Mouse (Mus musculus) heart, embryonic 10.5 days (tissue): Measurements from ENCODE around the gene Srrm2. TPM values are rescaled to one million over a fixed set of nuclear protein-coding genes. Genes with fewer than 3 reads are reported as not detected.

Experiments used
- DNase-seq: peaks from one replicate; pipeline ENCODE4 v3.0.0-alpha.2; 2017; ENCODE audit warnings: low spot score
- H3K27ac ChIP-seq: fragments of 300-500 bp; sonication (generic); 2 replicates; pipeline ENCODE4 v1.5.1; 2016; ENCODE audit warnings: mild to moderate bottlenecking
- H3K27me3 ChIP-seq: fragments of 300-500 bp; sonication (generic); 2 replicates; pipeline ENCODE4 v1.6.1; 2016; ENCODE audit warnings: mild to moderate bottlenecking; ENCODE audit not compliant: poor library complexity, insufficient read depth, severe bottlenecking
- H3K36me3 ChIP-seq: fragments of 300-500 bp; sonication (generic); 2 replicates; pipeline ENCODE4 v1.6.1; 2016; ENCODE audit warnings: mild to moderate bottlenecking, moderate library complexity
- H3K4me1 ChIP-seq: fragments of 300-500 bp; sonication (generic); 2 replicates; pipeline ENCODE4 v1.6.1; 2016; ENCODE audit warnings: mild to moderate bottlenecking
- H3K4me3 ChIP-seq: fragments of 300-500 bp; sonication (generic); 2 replicates; pipeline ENCODE4 v1.5.1; 2016; ENCODE audit warnings: mild to moderate bottlenecking, moderate library complexity
- H3K9me3 ChIP-seq: fragments of 300-500 bp; sonication (generic); 2 replicates; pipeline ENCODE4 v1.6.1; 2016; ENCODE audit warnings: mild to moderate bottlenecking, moderate library complexity
- WGBS: fragments of 180-500 bp; shearing (Covaris S2); methylation state at CpG from one replicate; pipeline ENCODE4 v1.1.7; 2016; 5-methylcytosine and 5-hydroxymethylcytosine counted together
- polyA plus RNA-seq: library from polyadenylated mRNA; unstranded; fragments of >200 nt; fragmentation: Nextera tagmentation; extraction: Ambion mirVana; gene quantifications from 2 replicates; pipeline ENCODE4 v1.2.1, GENCODE M21; 2016

Gene Srrm2
- polyA plus RNA-seq, 1 experiment from 2014 or later, result 505 TPM

DNA sequence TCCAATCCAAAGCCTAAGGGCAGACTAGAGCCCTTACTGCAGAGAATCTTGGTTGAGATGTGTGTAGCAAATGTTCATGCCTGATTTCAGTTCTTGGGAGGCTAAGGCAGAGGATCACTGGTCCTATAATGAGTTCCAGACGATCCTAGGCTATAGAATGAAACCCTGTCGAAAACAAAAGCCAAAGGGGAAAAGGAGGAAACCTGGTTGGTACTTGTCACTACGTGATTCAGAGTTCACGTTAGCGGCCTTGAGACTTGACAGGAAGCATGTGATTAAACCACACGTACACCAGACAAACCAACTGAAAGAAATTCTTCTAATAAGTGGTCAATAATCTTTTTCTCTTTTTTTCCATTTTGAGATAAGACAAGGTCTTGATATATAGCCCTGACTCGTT lies 7.0 kb downstream of the Srrm2 start:
- DNase-seq, result no peak
- no peaks in the 10 kb centered on the region for H3K27me3 ChIP-seq

DNA sequence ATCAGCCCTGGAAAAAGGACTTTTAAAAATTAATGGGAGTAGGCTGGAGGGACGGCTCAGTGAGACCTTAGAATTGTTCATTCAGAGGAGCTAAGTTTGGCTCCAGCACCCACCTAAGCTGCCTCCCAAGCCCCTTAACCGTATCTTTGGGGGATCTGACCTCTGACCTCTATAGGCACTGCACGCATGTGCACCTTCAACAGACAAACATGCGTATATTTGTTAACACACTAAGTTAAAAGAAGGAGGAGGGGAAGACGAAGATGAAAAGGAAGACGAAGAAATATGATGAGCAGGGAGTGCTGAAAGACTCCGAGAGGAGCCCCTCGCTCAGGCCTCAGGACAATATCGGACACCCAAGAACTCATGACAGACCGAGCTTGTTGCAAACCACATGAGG lies 11.3 kb downstream of the Srrm2 start:
- DNase-seq, result no peak
- WGBS, result 93% methylated on average over 10 of the region's 10 CpGs
- Histone ChIP-seq H3K9me3 (no peaks in the 10 kb centered on the region), H3K27me3 (no peaks in the 10 kb centered on the region), H3K4me3 (no peak overlapping the region), H3K4me1 (peaks cover 16% of the 10 kb centered on the region; the same call in 1 of the 2 replicates), H3K27ac (no peak overlapping the region), H3K36me3 (peaks cover 4% of the 10 kb centered on the region; the same call in 1 of the 2 replicates)

More for the DNA sequence above, 7.0 kb downstream of the Srrm2 start:
- peaks cover 5% of the 10 kb centered on the region; the same call in 1 of the 2 replicates for H3K4me1 ChIP-seq
- no peak overlapping the region for H3K27ac ChIP-seq
- H3K4me3 ChIP-seq, result no peak overlapping the region
- H3K36me3 ChIP-seq, result peaks cover 4% of the 10 kb centered on the region; the same call in 1 of the 2 replicates
- 68% methylated on average over 7 of the region's 7 CpGs for WGBS
- H3K9me3 ChIP-seq, result no peaks in the 10 kb centered on the region

DNA sequence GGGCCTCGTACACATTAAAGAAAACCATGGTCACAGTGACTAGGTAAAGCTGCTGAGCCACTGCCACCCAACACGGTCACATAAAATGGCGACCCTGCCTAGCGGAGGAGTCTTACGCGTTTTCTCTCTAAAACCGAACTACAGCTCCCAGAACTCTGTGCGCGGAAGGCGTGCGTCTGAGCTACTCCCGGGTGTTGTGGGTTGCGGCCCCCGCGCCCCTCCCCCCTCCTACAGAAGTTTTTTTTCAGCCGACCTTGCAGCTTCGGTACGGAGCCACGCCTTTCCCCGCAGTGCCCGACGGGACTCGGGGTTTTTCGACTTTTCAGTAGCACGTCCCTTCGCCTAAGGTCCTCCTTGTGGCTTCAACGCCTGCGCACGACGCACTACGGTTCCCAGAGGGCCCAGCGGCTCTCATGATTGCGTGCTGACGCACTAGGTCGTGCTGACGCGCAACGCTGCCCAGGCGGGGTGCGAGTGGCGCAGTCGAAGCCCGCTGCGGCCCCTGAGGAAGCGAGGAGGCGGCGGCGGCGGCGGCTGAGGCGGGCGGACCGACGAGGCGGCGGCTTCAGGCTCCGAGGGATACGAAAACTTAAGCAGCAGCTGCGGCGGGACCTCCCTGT lies 12.5 kb downstream of the Srrm2 start:
- Histone ChIP-seq H3K4me1 (peaks cover 22% of the 10 kb centered on the region), H3K4me3 (peak overlapping the region; percentile 98), H3K36me3 (peaks cover 13% of the 10 kb centered on the region), H3K27ac (peak overlapping the region; percentile 98), H3K27me3 (no peaks in the 10 kb centered on the region), H3K9me3 (no peaks in the 10 kb centered on the region)
- under 1% methylated on average over 60 of the region's 60 CpGs for WGBS
- DNase-seq, result peak; percentile 99

DNA sequence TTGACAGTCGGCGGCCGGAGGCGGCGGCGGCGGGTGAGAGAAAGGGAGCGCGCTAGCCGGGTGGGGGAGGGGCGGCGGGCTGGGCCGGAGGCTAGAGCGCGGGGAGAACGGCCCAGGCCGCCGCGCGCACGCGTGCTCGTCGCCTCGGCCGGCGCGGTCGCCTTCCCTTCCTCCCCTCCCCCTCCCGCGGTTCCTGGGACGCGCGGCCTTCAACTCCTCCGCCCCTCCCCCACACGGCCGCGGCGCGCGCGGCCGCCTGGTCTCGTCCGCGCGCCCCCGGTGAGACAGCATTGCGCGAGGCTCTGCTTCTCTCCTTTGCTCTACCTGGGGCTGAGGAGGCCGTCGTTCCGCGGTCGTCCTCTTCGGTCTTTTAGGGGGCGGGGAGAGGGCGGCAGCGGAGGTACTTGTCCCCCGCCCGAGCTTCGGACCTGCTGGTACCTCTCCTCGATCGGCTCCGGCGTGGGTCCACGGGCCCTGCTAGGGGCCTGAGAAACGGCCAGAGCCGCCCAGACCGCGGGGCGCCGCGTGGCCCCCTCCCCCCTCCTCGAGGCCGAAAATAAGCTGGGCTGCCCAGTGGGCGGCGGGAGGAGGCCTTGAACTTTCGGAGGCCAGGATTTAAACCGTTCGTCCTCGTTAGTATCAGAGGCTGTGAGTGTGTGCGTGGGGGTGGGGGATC lies 13.2 kb downstream of the Srrm2 start:
- Histone ChIP-seq H3K27me3 (no peaks in the 10 kb centered on the region), H3K4me1 (peaks cover 22% of the 10 kb centered on the region), H3K9me3 (no peaks in the 10 kb centered on the region), H3K27ac (peak overlapping the region; percentile 98), H3K4me3 (peak overlapping the region; percentile 98), H3K36me3 (peaks cover 18% of the 10 kb centered on the region)
- under 1% methylated on average over 76 of the region's 83 CpGs for WGBS
- peak; percentile 92 for DNase-seq

DNA sequence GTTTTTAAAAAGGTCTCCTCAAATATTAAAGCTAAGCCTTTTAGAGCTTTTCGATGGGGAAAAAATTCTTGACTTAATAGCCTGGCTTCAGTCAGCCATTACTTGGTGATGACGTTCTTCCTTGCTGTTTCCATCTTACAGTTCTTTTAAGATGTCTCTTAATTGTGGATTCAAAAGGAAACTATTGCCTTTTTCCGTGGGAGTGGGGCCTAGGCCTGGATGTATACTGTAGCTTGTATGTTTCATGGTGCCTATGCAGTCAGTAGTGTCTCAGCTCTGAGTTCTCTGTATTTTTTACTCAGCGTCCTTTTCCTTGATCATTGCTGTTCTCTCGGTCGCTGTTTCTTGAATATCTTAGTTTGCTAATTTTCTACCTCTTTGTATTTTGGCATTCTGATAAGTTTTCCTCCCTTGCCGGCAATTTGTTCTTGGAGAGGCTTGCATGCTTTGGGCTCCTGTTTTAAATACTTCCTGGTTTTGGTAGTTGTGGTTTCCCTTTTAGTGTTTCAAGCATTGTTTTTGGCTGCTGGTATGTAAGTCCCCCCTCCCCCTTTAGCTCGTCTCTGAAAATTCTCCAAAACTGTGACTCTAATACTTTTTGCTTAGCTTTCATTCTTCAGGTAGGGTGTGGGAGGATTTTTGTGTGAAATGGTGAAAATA lies 14.2 kb downstream of the Srrm2 start:
- 5% methylated on average over 8 of the region's 8 CpGs for WGBS

DNA sequence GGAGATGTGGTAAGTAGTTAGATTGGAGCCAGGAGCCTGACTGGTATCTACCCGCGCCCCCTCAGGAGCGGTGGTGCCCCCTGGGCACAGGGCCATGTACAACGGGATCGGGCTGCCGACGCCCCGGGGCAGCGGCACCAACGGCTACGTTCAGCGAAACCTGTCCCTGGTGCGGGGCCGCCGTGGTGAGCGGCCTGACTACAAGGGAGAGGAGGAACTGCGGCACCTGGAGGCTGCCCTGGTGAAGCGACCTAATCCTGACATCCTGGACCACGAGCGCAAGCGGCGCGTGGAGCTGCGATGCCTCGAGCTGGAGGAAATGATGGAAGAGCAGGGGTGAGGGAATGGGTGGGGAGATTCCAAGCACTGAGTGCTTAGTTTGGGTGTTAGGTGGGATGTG lies 16.5 kb downstream of the Srrm2 start:
- H3K27me3 ChIP-seq, result no peaks in the 10 kb centered on the region
- H3K4me3 ChIP-seq, result peak overlapping the region; percentile 23; the same call in 1 of the 2 replicates
- H3K9me3 ChIP-seq, result no peaks in the 10 kb centered on the region
- 85% methylated on average over 25 of the region's 25 CpGs for WGBS
- peaks cover 19% of the 10 kb centered on the region for H3K4me1 ChIP-seq
- peaks cover 52% of the 10 kb centered on the region for H3K36me3 ChIP-seq
- no peak for DNase-seq
- no peak overlapping the region for H3K27ac ChIP-seq

More for the DNA sequence above, 14.2 kb downstream of the Srrm2 start:
- DNase-seq, result no peak
- Histone ChIP-seq H3K4me1 (peaks cover 22% of the 10 kb centered on the region), H3K9me3 (no peaks in the 10 kb centered on the region), H3K27me3 (no peaks in the 10 kb centered on the region), H3K36me3 (peaks cover 28% of the 10 kb centered on the region), H3K4me3 (peak overlapping the region; percentile 98), H3K27ac (peak overlapping the region; percentile 98)

DNA sequence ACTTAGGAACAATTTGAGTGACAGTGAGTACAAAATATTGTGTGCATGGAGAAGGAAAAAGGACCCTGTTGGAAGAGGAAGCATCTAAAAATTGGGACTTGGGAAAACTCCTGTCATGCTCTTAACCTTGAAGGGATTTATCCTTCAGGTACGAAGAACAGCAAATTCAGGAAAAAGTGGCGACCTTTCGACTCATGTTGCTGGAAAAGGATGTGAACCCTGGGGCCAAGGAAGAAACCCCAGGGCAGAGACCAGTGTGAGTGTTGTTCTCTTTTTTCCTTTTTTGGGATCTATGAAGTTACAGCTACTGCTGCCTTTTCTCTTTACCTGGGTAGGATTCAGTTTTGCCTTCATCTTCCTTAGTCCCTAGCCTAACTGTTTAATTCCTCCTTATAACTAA lies 17.6 kb downstream of the Srrm2 start:
- no peak for DNase-seq

DNA sequence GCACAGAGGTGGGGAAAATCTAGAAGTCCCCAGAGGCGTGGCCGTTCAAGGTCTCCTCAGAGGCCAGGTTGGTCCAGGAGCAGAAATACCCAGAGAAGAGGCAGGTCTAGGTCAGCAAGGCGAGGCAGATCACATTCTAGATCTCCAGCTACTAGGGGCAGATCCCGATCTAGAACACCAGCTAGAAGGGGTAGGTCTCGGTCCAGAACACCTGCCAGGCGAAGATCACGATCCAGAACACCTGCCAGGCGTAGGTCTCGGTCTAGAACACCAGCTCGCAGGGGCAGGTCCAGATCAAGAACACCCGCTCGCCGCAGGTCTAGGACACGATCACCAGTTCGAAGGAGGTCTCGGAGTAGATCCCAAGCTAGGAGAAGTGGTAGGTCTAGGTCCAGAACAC lies 25.3 kb downstream of the Srrm2 start:
- WGBS, result 98% methylated on average over 16 of the region's 16 CpGs
- Histone ChIP-seq H3K9me3 (peaks cover 12% of the 10 kb centered on the region; the same call in 1 of the 2 replicates), H3K27ac (no peak overlapping the region), H3K4me1 (no peaks in the 10 kb centered on the region), H3K36me3 (peaks cover 99% of the 10 kb centered on the region), H3K27me3 (no peaks in the 10 kb centered on the region), H3K4me3 (no peak overlapping the region)
- DNase-seq, result no peak

More for the DNA sequence above, 17.6 kb downstream of the Srrm2 start:
- no peak overlapping the region for H3K4me3 ChIP-seq
- WGBS, result 93% methylated on average over 3 of the region's 3 CpGs
- H3K27me3 ChIP-seq, result no peaks in the 10 kb centered on the region
- H3K36me3 ChIP-seq, result peaks cover 62% of the 10 kb centered on the region
- H3K4me1 ChIP-seq, result peaks cover 16% of the 10 kb centered on the region
- no peaks in the 10 kb centered on the region for H3K9me3 ChIP-seq
- no peak overlapping the region for H3K27ac ChIP-seq

DNA sequence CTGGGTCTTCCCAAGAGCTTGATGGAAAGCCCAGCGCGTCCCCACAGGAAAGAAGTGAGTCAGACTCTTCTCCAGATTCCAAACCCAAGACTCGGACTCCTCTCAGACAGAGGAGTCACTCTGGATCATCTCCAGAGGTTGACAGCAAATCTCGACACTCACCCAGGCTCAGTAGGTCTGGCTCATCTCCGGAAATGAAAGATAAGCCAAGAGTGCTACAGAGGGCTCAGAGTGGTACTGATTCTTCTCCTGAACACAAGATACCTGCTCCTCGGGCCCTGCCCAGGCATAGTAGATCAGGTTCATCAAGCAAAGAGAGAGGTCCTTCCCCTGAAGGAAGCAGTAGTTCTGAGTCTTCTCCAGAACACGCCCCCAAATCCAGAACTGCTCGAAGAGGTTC lies 28.2 kb downstream of the Srrm2 start:
- Histone ChIP-seq H3K27ac (no peak overlapping the region), H3K9me3 (peaks cover 12% of the 10 kb centered on the region; the same call in 1 of the 2 replicates), H3K4me1 (peaks cover 12% of the 10 kb centered on the region; the same call in 1 of the 2 replicates), H3K4me3 (no peak overlapping the region), H3K27me3 (no peaks in the 10 kb centered on the region), H3K36me3 (peaks cover 100% of the 10 kb centered on the region)
- DNase-seq, result no peak
- 94% methylated on average over 8 of the region's 8 CpGs for WGBS

DNA sequence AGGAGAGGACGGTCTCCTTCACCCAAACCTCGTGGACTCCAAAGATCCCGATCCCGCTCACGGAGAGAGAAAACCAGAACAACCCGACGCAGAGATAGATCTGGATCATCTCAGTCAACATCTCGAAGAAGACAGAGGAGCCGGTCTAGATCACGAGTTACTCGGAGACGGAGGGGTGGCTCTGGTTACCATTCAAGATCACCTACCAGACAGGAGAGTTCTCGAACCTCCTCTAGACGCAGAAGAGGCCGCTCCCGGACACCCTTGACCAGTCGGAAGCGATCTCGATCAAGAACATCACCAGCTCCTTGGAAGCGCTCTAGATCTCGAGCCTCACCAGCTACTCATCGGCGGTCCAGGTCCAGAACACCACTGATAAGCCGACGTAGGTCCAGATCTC lies 28.9 kb downstream of the Srrm2 start:
- Histone ChIP-seq H3K4me3 (no peak overlapping the region), H3K36me3 (peaks cover 100% of the 10 kb centered on the region), H3K27me3 (no peaks in the 10 kb centered on the region), H3K9me3 (peaks cover 12% of the 10 kb centered on the region; the same call in 1 of the 2 replicates), H3K27ac (no peak overlapping the region), H3K4me1 (peaks cover 12% of the 10 kb centered on the region; the same call in 1 of the 2 replicates)
- DNase-seq, result no peak
- 97% methylated on average over 25 of the region's 25 CpGs for WGBS

DNA sequence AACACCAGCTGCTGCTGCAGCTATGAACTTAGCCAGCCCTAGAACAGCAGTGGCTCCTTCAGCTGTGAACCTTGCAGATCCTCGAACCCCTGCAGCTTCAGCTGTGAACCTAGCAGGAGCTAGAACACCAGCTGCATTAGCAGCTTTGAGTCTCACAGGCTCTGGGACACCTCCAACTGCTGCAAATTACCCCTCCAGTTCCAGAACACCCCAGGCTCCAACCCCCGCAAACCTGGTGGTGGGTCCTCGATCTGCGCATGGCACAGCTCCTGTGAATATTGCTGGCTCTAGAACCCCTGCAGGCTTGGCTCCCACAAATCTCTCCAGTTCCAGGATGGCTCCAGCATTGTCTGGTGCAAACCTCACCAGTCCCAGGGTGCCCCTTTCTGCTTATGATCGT lies 30.4 kb downstream of the Srrm2 start:
- peaks cover 8% of the 10 kb centered on the region; the same call in 1 of the 2 replicates for H3K9me3 ChIP-seq
- no peak overlapping the region; the same call in 1 of the 2 replicates for H3K27ac ChIP-seq
- 97% methylated on average over 5 of the region's 5 CpGs for WGBS
- peaks cover 100% of the 10 kb centered on the region for H3K36me3 ChIP-seq
- H3K4me3 ChIP-seq, result no peak overlapping the region; the same call in 1 of the 2 replicates
- no peak for DNase-seq
- H3K27me3 ChIP-seq, result no peaks in the 10 kb centered on the region
- peaks cover 12% of the 10 kb centered on the region; the same call in 1 of the 2 replicates for H3K4me1 ChIP-seq

DNA sequence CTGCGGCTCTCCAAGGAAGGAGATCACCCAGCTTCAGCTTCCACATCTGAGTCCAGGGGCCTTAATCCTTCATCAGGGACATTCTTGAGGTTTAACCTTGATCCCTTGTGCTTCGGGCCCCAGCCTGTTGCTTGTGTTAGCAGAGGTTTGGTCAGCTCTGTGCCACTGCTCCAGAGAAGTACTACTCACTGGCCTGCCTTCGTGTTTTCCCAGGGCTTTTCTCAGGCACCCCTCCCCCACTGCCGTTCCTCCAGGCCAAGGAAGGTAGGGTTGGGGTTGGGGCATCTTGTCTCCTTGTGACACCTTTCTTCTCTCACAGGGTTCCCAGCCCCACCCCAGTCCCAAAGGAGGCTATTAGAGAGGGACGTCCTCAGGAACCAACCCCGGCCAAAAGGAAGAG lies 31.8 kb downstream of the Srrm2 start:
- WGBS, result 70% methylated on average over 6 of the region's 6 CpGs
- peaks cover 12% of the 10 kb centered on the region for H3K4me1 ChIP-seq
- H3K4me3 ChIP-seq, result no peak overlapping the region; the same call in 1 of the 2 replicates
- no peak overlapping the region for H3K27ac ChIP-seq
- no peaks in the 10 kb centered on the region for H3K27me3 ChIP-seq
- H3K36me3 ChIP-seq, result peaks cover 100% of the 10 kb centered on the region
- no peak for DNase-seq
- H3K9me3 ChIP-seq, result peaks cover 6% of the 10 kb centered on the region; the same call in 1 of the 2 replicates

DNA sequence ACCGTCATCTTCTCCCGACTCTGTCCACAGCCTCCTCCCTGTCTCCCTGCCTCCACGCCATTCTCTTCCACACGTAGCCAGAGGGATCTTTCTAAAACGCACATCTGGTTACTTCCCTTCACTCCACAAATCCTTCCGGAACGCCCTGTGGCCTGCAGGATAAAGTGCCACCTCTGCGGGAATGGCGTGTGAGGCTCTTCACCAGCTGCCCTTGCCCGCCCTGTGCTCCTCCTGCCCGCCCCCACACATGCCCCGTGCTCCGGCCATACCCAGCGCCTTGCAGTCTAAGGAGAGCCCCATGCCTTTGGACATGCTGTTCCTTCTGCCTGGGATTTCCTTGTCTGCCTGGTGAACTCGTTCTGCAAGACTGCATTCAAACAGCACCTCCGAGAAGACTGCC lies 32.7 kb downstream of the Srrm2 start:
- H3K4me3 ChIP-seq, result no peak overlapping the region
- H3K4me1 ChIP-seq, result peaks cover 17% of the 10 kb centered on the region
- H3K27ac ChIP-seq, result no peak overlapping the region
- peaks cover 6% of the 10 kb centered on the region; the same call in 1 of the 2 replicates for H3K9me3 ChIP-seq
- peaks cover 94% of the 10 kb centered on the region for H3K36me3 ChIP-seq
- no peak for DNase-seq
- H3K27me3 ChIP-seq, result no peaks in the 10 kb centered on the region
- 87% methylated on average over 16 of the region's 16 CpGs for WGBS
